Mouse (Mus musculus) C2C12 (cell line): ENCODE data around the gene Sec24a.
"Not testable (repeated sequence)": the region's sequence is repeated elsewhere in the genome, so short reads cannot be mapped to it uniquely, and the experiment has no call there.

Source experiments
- CTCF ChIP-seq: IDR thresholded peaks from one replicate; pipeline ENCODE4 v1.5.1; 2011; ENCODE audit not compliant: control insufficient read depth, insufficient read depth, insufficient read length
- MYOG ChIP-seq: IDR thresholded peaks from one replicate; pipeline ENCODE4 v1.6.1; 2011; ENCODE audit not compliant: control insufficient read depth, insufficient read length; ENCODE audit errors: extremely low read depth

- TF ChIP-seq CTCF, MYOG: not testable (repeated sequence)
Observed at GRCm38 (mm10) chr11:51690597-51690996, 72.8 kb downstream of the Sec24a start.
